Mouse (Mus musculus) limb, embryonic 15.5 days (tissue): Measurements from ENCODE around the gene Gapdh. TPM values are rescaled to one million over a fixed set of nuclear protein-coding genes. Genes with fewer than 3 reads are reported as not detected.

ENCODE experiments used
- ATAC-seq: fragments of 200-750 bp; cut with Nextera tagmentation; 2 replicates; pipeline ENCODE4 v1.8.0; 2017; ENCODE audit warnings: low read depth, moderate TSS enrichment; ENCODE audit not compliant: insufficient number of reproducible peaks, low FRiP score, low TSS enrichment
- H3K27ac ChIP-seq: fragments of 300-500 bp; sonication (generic); 2 replicates; pipeline ENCODE4 v1.5.1; 2015; ENCODE audit warnings: moderate library complexity, mild to moderate bottlenecking, inconsistent platforms
- H3K27me3 ChIP-seq: fragments of 300-500 bp; sonication (generic); 2 replicates; pipeline ENCODE4 v1.6.1; 2015; ENCODE audit warnings: inconsistent platforms
- H3K36me3 ChIP-seq: fragments of 300-500 bp; sonication (generic); 2 replicates; pipeline ENCODE4 v1.6.1; 2015; ENCODE audit warnings: inconsistent platforms
- H3K4me1 ChIP-seq: fragments of 300-500 bp; sonication (generic); 2 replicates; pipeline ENCODE4 v1.6.1; 2015; ENCODE audit warnings: inconsistent platforms
- H3K4me2 ChIP-seq: fragments of 300-500 bp; sonication (generic); 2 replicates; pipeline ENCODE4 v1.6.1; 2015; ENCODE audit warnings: mild to moderate bottlenecking, inconsistent platforms
- H3K4me3 ChIP-seq: fragments of 300-500 bp; sonication (generic); 2 replicates; pipeline ENCODE4 v1.5.1; 2015; ENCODE audit warnings: mild to moderate bottlenecking, inconsistent platforms
- H3K9ac ChIP-seq: fragments of 300-500 bp; sonication (generic); 2 replicates; pipeline ENCODE4 v1.6.1; 2015; ENCODE audit warnings: inconsistent platforms
- H3K9me3 ChIP-seq: fragments of 300-500 bp; sonication (generic); 2 replicates; pipeline ENCODE4 v1.6.1; 2016; ENCODE audit warnings: inconsistent platforms
- WGBS: fragments of 180-500 bp; shearing (Covaris S2); methylation state at CpG from one replicate; pipeline ENCODE4 v1.1.7; 2015; 5-methylcytosine and 5-hydroxymethylcytosine counted together
- microRNA-seq: library from miRNA; unstranded; fragments of <30 nt; microRNA quantifications from one replicate; pipeline ENCODE4, GENCODE M21; 2016
- polyA plus RNA-seq: library from polyadenylated mRNA; unstranded; fragments of >200 nt; fragmentation: Nextera tagmentation; extraction: Ambion mirVana; gene quantifications from 2 replicates; pipeline ENCODE4 v1.2.1, GENCODE M21; 2015

Gene Gapdh
- polyA plus RNA-seq, 1 experiment from 2014 or later: 1,547 TPM

- Histone ChIP-seq H3K27ac (no peak overlapping the region), H3K36me3 (peaks cover 71% of the 10 kb centered on the region), H3K9me3 (no peaks in the 10 kb centered on the region), H3K4me2 (no peak overlapping the region), H3K4me1 (peaks cover 9% of the 10 kb centered on the region; the same call in 1 of the 2 replicates), H3K9ac (no peak overlapping the region), H3K27me3 (no peaks in the 10 kb centered on the region), H3K4me3 (no peak overlapping the region)
- ATAC-seq: no peak
- WGBS: 88% methylated on average over 20 of the region's 20 CpGs
Observed at GRCm38 (mm10) chr6:125129710-125130402, 36.4 kb downstream of the Gapdh start.

GRCm38 (mm10) chr6:125128724-125129123 lies 37.5 kb downstream of the Gapdh start:
- Histone ChIP-seq H3K27ac (no peak overlapping the region), H3K9me3 (no peaks in the 10 kb centered on the region), H3K9ac (no peak overlapping the region), H3K4me2 (no peak overlapping the region), H3K4me3 (no peak overlapping the region), H3K27me3 (no peaks in the 10 kb centered on the region), H3K36me3 (peaks cover 71% of the 10 kb centered on the region), H3K4me1 (peaks cover 9% of the 10 kb centered on the region; the same call in 1 of the 2 replicates)
- WGBS: 89% methylated on average over 12 of the region's 12 CpGs
- no peak for ATAC-seq

DNA sequence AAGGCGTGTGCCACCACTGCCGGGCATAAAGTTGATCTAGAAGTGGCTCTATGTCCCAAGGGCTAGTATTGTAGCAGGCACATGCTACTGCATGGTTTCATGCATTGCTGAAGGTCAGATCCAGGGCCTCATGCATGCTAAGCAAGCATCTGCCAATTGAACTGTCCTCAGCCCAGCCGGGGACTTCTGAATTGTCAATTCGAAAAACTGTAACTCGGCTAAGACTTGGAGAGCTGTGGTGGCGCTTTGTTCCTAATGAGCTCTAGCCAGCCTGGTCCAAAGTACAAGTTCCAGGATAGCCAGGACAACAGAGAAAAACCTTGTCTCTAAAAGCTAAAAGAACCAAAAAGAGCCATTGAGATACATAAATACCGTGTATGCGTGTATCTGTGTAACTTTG lies 46.9 kb downstream of the Gapdh start:
- no peak for ATAC-seq
- peaks cover 94% of the 10 kb centered on the region for H3K36me3 ChIP-seq
- H3K4me3 ChIP-seq: no peak overlapping the region
- no peak overlapping the region for H3K9ac ChIP-seq
- no peak overlapping the region for H3K27ac ChIP-seq
- no peaks in the 10 kb centered on the region for H3K4me1 ChIP-seq
- H3K4me2 ChIP-seq: no peak overlapping the region
- H3K27me3 ChIP-seq: no peaks in the 10 kb centered on the region
- no peaks in the 10 kb centered on the region for H3K9me3 ChIP-seq
- 94% methylated on average over 8 of the region's 8 CpGs for WGBS

DNA sequence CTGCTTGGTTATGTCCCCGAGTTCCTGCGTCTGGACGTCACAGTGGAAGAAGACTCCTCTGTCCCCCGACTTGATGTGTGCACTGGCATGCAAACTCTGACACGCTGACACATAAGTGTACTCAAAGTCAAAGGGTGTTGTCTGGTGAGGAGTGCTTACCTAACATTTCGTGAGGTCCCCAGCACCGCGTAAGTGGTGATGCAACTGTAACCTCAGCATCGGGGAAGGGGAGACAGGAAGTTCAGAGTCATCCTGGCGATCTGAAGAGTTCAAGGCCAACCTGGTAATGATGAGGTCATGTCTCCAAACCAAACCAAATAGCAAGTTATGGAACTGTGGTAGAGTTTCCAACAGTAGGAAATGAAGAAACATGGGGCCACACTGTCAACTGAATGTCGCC lies 53.7 kb downstream of the Gapdh start:
- no peak for ATAC-seq
- Histone ChIP-seq H3K9ac (no peak overlapping the region), H3K4me1 (no peaks in the 10 kb centered on the region), H3K4me2 (no peak overlapping the region), H3K27me3 (no peaks in the 10 kb centered on the region), H3K27ac (no peak overlapping the region), H3K9me3 (no peaks in the 10 kb centered on the region), H3K4me3 (no peak overlapping the region), H3K36me3 (peaks cover 96% of the 10 kb centered on the region)
- WGBS: 95% methylated on average over 11 of the region's 11 CpGs

Small RNA genes within 50 kb of the gene (microRNA-seq; reads per million reads assigned to microRNA genes)
- not detected for gene Mir3098

Other genes starting within 250 kb of the Gapdh start
- 241 and 331 TPM in 2 replicates for gene Ptms, start 246.4 kb downstream of the Gapdh start, polyA plus RNA-seq
- 352 and 365 TPM in 2 replicates for gene Mlf2, start 235.1 kb downstream of the Gapdh start, polyA plus RNA-seq
- gene Cops7a, start 200.9 kb downstream of the Gapdh start, polyA plus RNA-seq: 146 and 160 TPM in 2 replicates
- gene Pianp, start 169.8 kb downstream of the Gapdh start, polyA plus RNA-seq: 20.8 and 21.3 TPM in 2 replicates
- gene Zfp384, start 157.3 kb downstream of the Gapdh start, polyA plus RNA-seq: 16.9 and 17.9 TPM in 2 replicates
- gene Ing4, start 126.7 kb downstream of the Gapdh start, polyA plus RNA-seq: 141 and 146 TPM in 2 replicates
- gene Acrbp, start 116.8 kb downstream of the Gapdh start, polyA plus RNA-seq: 9.9 and 12.4 TPM in 2 replicates
- 6.5 and 6.6 TPM in 2 replicates for gene Lpar5, start 98.5 kb downstream of the Gapdh start, polyA plus RNA-seq
- gene Chd4, start 70.5 kb downstream of the Gapdh start, polyA plus RNA-seq: 66.7 TPM in 2 replicates
- gene Nop2, start 34.6 kb downstream of the Gapdh start, polyA plus RNA-seq: 54.4 and 58.0 TPM in 2 replicates
- gene Iffo1, start 21.2 kb downstream of the Gapdh start, polyA plus RNA-seq: 26.6 and 46.8 TPM in 2 replicates
- 86.4 and 87.0 TPM in 2 replicates for gene Ncapd2, start 25.2 kb upstream of the Gapdh start, polyA plus RNA-seq
- gene Mrpl51, start 25.3 kb upstream of the Gapdh start, polyA plus RNA-seq: 210 and 220 TPM in 2 replicates
- 4.8 and 4.9 TPM in 2 replicates for gene Vamp1, start 49.1 kb upstream of the Gapdh start, polyA plus RNA-seq
- gene Tapbpl, start 65.4 kb upstream of the Gapdh start, polyA plus RNA-seq: 4.9 and 5.7 TPM in 2 replicates
- 1.5 and 3.2 TPM in 2 replicates for gene Cd27, start 70.5 kb upstream of the Gapdh start, polyA plus RNA-seq
- 0.34 TPM in 1 of 2 replicates, not detected in the other for gene Tuba3a, start 119.6 kb upstream of the Gapdh start, polyA plus RNA-seq
- 47.0 and 50.5 TPM in 2 replicates for gene Ltbr, start 147.4 kb upstream of the Gapdh start, polyA plus RNA-seq
- gene Scnn1a, start 154.2 kb upstream of the Gapdh start, polyA plus RNA-seq: 5.2 and 5.3 TPM in 2 replicates
- gene Tnfrsf1a, start 182.9 kb upstream of the Gapdh start, polyA plus RNA-seq: 95.6 and 98.8 TPM in 2 replicates
- gene Plekhg6, start 214.3 kb upstream of the Gapdh start, polyA plus RNA-seq: 4.2 and 4.5 TPM in 2 replicates